Mouse (Mus musculus) cortical plate, adult 2 months (tissue): ENCODE measurements around the gene Adcy5.

Source experiments
- CTCF ChIP-seq: fragments of 200-500 bp; IDR thresholded peaks from 2 replicates; pipeline ENCODE4 v1.5.1; 2011; ENCODE audit warnings: mild to moderate bottlenecking, control low read depth, low read length; ENCODE audit not compliant: insufficient read depth; ENCODE audit errors: extremely low read depth
- POLR2A ChIP-seq: fragments of 200-500 bp; IDR thresholded peaks from 2 replicates; pipeline ENCODE4 v1.6.1; 2011; ENCODE audit warnings: mild to moderate bottlenecking, low read length, control low read depth; ENCODE audit not compliant: insufficient read depth; ENCODE audit errors: extremely low read depth

DNA sequence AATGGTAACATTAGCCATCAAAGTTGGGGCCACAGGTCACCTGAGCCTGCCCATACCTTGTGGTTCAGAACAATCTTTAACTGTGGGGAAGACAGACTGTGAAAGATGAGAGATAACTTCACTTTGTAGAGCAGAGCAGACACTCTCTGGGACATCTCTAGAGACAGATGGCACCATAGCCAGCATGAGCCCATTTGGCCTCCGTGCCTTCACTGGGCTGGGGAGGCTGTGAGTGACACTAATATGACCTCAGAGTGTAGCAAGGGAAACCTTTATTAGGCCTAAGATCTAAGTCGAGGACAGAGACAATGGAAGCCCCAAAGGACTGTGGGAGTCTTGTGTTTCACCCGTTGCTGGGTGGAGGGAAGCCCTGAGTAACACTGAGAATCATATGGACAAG lies 92.7 kb downstream of the Adcy5 start:
- TF ChIP-seq CTCF: no peak
- no peak for TF ChIP-seq POLR2A
